Mouse (Mus musculus): Measurements from ENCODE around the gene Wwox. TPM values are rescaled to one million over a fixed set of nuclear protein-coding genes. Genes with fewer than 3 reads are reported as not detected.

The Wwox gene
- polyA plus RNA-seq, 1 experiment: 4.7 TPM

GRCm38 (mm10) chr8:115126081-115126480 lies 686.6 kb downstream of the Wwox start:
- H3K9me3 ChIP-seq: peaks cover 51% of the 10 kb centered on the region
- no peak overlapping the region for H3K4me3 ChIP-seq (replicated peaks)

GRCm38 (mm10) chr8:115126674-115127073 lies 687.2 kb downstream of the Wwox start:
- Histone ChIP-seq H3K9me3 (peaks cover 52% of the 10 kb centered on the region), H3K4me3 (replicated peaks) (no peak overlapping the region)
- TF ChIP-seq GATA1 (IDR thresholded peaks at IDR 0.05; ENCODE audit: borderline replicate concordance, low read length) (no peak), FLI1 (IDR thresholded peaks at IDR 0.05; ENCODE audit: low read length) (no peak)

More at GRCm38 (mm10) chr8:115126081-115126480, 686.6 kb downstream of the Wwox start:
- TF ChIP-seq GATA1 (IDR thresholded peaks at IDR 0.05; ENCODE audit: borderline replicate concordance, low read length) (no peak), FLI1 (IDR thresholded peaks at IDR 0.05; ENCODE audit: low read length) (no peak)
- Histone ChIP-seq H3K36me3 (replicated peaks; ENCODE audit: low read length) (no peaks in the 10 kb centered on the region), H3K4me1 (no peaks in the 10 kb centered on the region), H3K27me3 (replicated peaks) (no peaks in the 10 kb centered on the region)

DNA sequence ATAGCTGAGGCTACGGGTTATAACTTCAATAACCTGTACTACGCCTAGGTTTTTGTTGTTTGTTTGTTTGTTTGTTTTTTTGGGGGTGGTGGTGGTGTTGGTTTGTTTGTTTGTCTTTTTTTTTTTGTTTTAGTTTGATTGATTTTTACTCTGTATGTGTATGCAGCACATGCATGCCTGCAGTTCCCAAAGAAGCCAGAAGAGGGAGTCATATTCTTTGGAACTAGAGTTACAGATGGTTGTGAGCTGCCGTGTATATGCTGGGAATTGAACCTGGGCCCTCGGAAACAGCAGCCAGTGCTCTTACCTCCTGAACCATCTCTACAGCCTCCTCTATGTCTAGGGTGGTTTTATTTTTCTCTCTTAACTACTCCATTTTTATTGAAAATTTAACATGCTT lies 689.9 kb downstream of the Wwox start:
- Histone ChIP-seq H3K9me3 (peaks cover 66% of the 10 kb centered on the region), H3K4me3 (replicated peaks) (no peak overlapping the region), H3K36me3 (replicated peaks; ENCODE audit: low read length) (no peaks in the 10 kb centered on the region), H3K4me1 (no peaks in the 10 kb centered on the region), H3K27me3 (replicated peaks) (no peaks in the 10 kb centered on the region)
- TF ChIP-seq GATA1 (IDR thresholded peaks at IDR 0.05; ENCODE audit: borderline replicate concordance, low read length): no peak
- TF ChIP-seq FLI1 (IDR thresholded peaks at IDR 0.05; ENCODE audit: low read length): no peak

More at GRCm38 (mm10) chr8:115126674-115127073, 687.2 kb downstream of the Wwox start:
- Histone ChIP-seq H3K4me1 (no peaks in the 10 kb centered on the region), H3K27me3 (replicated peaks) (no peaks in the 10 kb centered on the region), H3K36me3 (replicated peaks; ENCODE audit: low read length) (no peaks in the 10 kb centered on the region)

DNA sequence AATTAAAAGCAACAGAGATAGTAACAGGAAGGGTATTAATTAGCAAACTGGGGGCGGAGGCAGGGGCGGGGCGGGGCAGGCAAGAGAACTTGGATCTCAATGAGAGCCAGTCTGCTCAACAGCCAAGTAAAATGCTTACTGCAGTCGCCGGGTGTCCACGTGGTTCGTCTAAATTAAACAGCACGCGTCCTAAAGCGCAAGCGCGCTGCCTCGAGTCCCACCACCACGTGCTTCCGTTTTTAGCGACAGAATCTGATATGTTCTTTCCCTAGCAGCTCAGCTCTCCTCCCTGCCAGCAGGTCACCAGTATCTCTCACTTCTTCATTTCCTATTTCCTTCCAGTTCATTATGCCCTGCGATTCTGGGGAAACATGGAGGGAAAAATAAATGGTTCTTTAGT lies 693.7 kb downstream of the Wwox start:
- Histone ChIP-seq H3K4me1 (no peaks in the 10 kb centered on the region), H3K9me3 (peaks cover 70% of the 10 kb centered on the region), H3K4me3 (replicated peaks) (no peak overlapping the region), H3K27me3 (replicated peaks) (no peaks in the 10 kb centered on the region), H3K36me3 (replicated peaks; ENCODE audit: low read length) (no peaks in the 10 kb centered on the region)
- no peak for TF ChIP-seq GATA1 (IDR thresholded peaks at IDR 0.05; ENCODE audit: borderline replicate concordance, low read length)
- TF ChIP-seq FLI1 (IDR thresholded peaks at IDR 0.05; ENCODE audit: low read length): no peak

- Histone ChIP-seq H3K27me3 (replicated peaks) (no peaks in the 10 kb centered on the region), H3K4me3 (replicated peaks) (no peak overlapping the region), H3K4me1 (no peaks in the 10 kb centered on the region), H3K9me3 (peaks cover 73% of the 10 kb centered on the region), H3K36me3 (replicated peaks; ENCODE audit: low read length) (no peaks in the 10 kb centered on the region)
- TF ChIP-seq GATA1 (IDR thresholded peaks at IDR 0.05; ENCODE audit: borderline replicate concordance, low read length) (no peak), FLI1 (IDR thresholded peaks at IDR 0.05; ENCODE audit: low read length) (no peak)
These were observed 694.3 kb downstream of the Wwox start for GRCm38 (mm10) chr8:115133711-115134218.

GRCm38 (mm10) chr8:115136888-115137287 lies 697.4 kb downstream of the Wwox start:
- TF ChIP-seq FLI1 (IDR thresholded peaks at IDR 0.05; ENCODE audit: low read length) (no peak), GATA1 (IDR thresholded peaks at IDR 0.05; ENCODE audit: borderline replicate concordance, low read length) (no peak)
- peaks cover 63% of the 10 kb centered on the region for H3K9me3 ChIP-seq

DNA sequence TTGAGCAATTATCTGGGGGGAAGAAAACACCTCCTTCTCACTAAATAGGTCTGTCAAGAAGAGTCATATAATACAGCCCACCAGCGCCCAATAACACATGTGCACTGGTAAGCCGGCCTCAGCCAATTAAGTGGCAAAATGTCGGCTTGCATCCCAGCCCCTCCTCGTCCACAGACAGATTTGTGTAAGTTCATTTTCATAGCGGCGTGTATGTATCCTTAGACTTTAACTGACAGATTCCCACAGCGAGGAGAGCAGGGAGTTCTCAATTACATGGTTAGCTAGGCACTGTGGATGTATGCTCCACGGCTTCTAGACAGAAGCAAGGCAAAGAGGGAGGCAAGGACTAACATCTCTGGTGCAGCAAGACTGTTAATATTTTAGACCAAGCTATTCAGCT lies 702.2 kb downstream of the Wwox start:
- TF ChIP-seq FLI1 (IDR thresholded peaks at IDR 0.05; ENCODE audit: low read length): no peak
- no peak for TF ChIP-seq GATA1 (IDR thresholded peaks at IDR 0.05; ENCODE audit: borderline replicate concordance, low read length)
- Histone ChIP-seq H3K9me3 (peaks cover 54% of the 10 kb centered on the region), H3K4me1 (no peaks in the 10 kb centered on the region), H3K36me3 (replicated peaks; ENCODE audit: low read length) (no peaks in the 10 kb centered on the region), H3K4me3 (replicated peaks) (no peak overlapping the region), H3K27me3 (replicated peaks) (no peaks in the 10 kb centered on the region)

More at GRCm38 (mm10) chr8:115136888-115137287, 697.4 kb downstream of the Wwox start:
- Histone ChIP-seq H3K27me3 (replicated peaks) (no peaks in the 10 kb centered on the region), H3K4me1 (no peaks in the 10 kb centered on the region), H3K4me3 (replicated peaks) (no peak overlapping the region), H3K36me3 (replicated peaks; ENCODE audit: low read length) (no peaks in the 10 kb centered on the region)

DNA sequence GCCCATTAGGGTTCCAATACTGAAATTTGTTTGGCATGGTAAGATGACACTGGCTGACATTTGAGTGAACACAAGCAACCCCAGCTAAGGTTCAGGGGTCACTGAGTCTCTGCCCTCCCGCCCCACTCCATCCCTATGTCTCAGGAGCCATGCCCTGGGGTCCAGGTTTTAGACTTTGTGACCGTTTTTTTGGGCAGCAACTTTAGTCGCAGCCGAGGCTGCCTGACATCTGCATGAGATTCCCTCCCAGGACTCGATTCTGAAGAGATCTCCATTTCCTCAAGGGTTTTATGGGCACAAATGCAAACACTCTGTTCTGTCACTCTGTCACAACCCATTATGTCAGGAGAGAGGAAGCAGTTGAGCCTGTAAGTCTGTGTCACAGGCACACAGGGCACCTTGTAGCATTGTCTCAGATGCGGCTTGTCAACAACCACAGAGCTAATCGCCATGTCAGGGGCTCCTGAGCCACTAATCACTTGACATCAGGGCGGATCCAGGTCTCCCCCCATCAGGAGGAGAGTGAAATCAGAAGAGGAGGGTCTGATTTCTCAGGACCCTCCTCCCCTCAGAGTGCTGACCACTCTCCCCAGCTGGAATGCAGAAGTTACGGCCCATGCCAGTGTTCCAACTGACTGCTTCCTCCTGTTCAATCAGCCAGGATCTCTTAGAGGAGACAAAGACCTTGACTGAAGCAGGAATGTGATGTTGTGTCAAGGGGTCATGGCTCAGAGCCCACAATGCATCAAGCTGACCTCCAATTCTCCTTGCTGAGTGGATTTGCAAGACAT lies 704.3 kb downstream of the Wwox start:
- Histone ChIP-seq H3K9me3 (peaks cover 48% of the 10 kb centered on the region), H3K4me3 (replicated peaks) (no peak overlapping the region), H3K4me1 (no peaks in the 10 kb centered on the region), H3K27me3 (replicated peaks) (no peaks in the 10 kb centered on the region), H3K36me3 (replicated peaks; ENCODE audit: low read length) (no peaks in the 10 kb centered on the region)
- TF ChIP-seq GATA1 (IDR thresholded peaks at IDR 0.05; ENCODE audit: borderline replicate concordance, low read length) (no peak), FLI1 (IDR thresholded peaks at IDR 0.05; ENCODE audit: low read length) (no peak)

DNA sequence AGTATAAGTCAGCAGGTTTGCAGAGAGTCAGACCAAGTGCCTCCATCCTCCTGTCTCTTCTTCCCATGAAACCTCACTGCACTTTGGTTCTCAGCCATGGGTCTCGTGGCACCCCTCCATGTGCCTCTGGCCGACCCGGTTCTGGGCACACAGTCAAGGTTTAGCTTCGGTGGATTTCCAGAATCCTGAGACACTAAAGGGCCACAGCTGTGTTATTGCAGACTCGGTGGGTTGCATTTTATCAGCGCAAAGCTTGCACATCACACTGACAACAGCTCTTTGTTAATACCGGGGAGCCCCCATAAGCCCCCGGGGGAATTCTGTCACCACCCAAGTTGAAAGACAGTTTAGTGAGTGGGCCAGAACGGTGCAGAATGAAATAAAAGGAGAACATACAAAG lies 707.6 kb downstream of the Wwox start:
- no peaks in the 10 kb centered on the region for H3K27me3 ChIP-seq (replicated peaks)
- no peaks in the 10 kb centered on the region for H3K4me1 ChIP-seq
- peaks cover 53% of the 10 kb centered on the region for H3K9me3 ChIP-seq
- no peak overlapping the region for H3K4me3 ChIP-seq (replicated peaks)
- no peak for TF ChIP-seq GATA1 (IDR thresholded peaks at IDR 0.05; ENCODE audit: borderline replicate concordance, low read length)
- no peak for TF ChIP-seq FLI1 (IDR thresholded peaks at IDR 0.05; ENCODE audit: low read length)
- H3K36me3 ChIP-seq (replicated peaks; ENCODE audit: low read length): no peaks in the 10 kb centered on the region

DNA sequence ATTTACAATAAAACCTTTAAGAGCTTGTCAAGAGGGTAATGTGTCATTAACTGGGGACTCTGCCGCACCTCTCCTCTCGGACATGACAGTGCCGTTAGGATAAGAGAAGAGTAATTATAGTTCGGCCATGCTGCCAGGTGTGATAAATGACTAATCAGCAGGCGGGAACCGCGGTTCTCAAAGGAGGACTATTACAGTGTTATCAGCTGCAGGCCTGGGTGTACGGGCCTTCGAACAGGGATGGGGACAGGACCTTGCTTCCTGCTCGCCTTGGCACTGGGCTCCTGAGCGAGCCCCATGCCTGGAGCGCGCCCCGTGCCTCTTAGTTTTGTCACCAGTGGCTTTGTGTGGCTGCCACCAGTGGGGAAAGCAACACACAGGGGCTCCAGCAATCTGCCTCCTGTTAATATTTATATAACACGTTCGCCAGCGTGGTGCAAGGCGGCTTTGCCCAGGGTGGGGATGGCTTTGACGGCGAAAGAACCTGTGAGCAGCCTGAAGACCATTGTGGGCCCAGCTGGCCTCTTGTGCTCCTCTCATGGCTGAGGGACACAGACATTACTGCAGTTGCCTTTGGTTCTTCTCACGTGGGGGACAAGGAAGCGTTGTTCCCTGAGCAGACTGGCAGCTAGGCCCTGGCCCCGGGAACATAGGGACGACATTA lies 711.1 kb downstream of the Wwox start:
- Histone ChIP-seq H3K4me3 (replicated peaks) (no peak overlapping the region), H3K4me1 (no peaks in the 10 kb centered on the region), H3K27me3 (replicated peaks) (no peaks in the 10 kb centered on the region), H3K36me3 (replicated peaks; ENCODE audit: low read length) (no peaks in the 10 kb centered on the region), H3K9me3 (peaks cover 28% of the 10 kb centered on the region)
- no peak for TF ChIP-seq FLI1 (IDR thresholded peaks at IDR 0.05; ENCODE audit: low read length)
- TF ChIP-seq GATA1 (IDR thresholded peaks at IDR 0.05; ENCODE audit: borderline replicate concordance, low read length): no peak

Measured in megakaryocyte, embryonic 14.5 days (primary cell).